Mouse (Mus musculus) kidney, embryonic 14.5 days (tissue): Measurements from ENCODE around the gene Tyro3. TPM values are rescaled to one million over a fixed set of nuclear protein-coding genes. Genes with fewer than 3 reads are reported as not detected.

Experiments
- ATAC-seq: fragments of 200-750 bp; cut with Nextera tagmentation; 2 replicates; pipeline ENCODE4 v1.8.0; 2017; ENCODE audit warnings: moderate number of reproducible peaks, mild to moderate bottlenecking, moderate TSS enrichment, moderate library complexity; ENCODE audit not compliant: low FRiP score, low TSS enrichment
- H3K27ac ChIP-seq: fragments of 300-500 bp; sonication (generic); 2 replicates; pipeline ENCODE4 v1.5.1; 2014; ENCODE audit warnings: low read depth, mild to moderate bottlenecking, low read length, moderate library complexity, mixed read lengths
- H3K27me3 ChIP-seq: fragments of 300-500 bp; sonication (generic); 2 replicates; pipeline ENCODE4 v1.6.1; 2014; ENCODE audit warnings: mild to moderate bottlenecking, low read length; ENCODE audit not compliant: control insufficient read depth, insufficient read depth
- H3K36me3 ChIP-seq: fragments of 300-500 bp; sonication (generic); 2 replicates; pipeline ENCODE4 v1.6.1; 2014; ENCODE audit warnings: low read length, mixed read lengths; ENCODE audit not compliant: control insufficient read depth, insufficient read depth
- H3K4me1 ChIP-seq: fragments of 300-500 bp; sonication (generic); 2 replicates; pipeline ENCODE4 v1.6.1; 2014; ENCODE audit warnings: low read length, mixed read lengths; ENCODE audit not compliant: control insufficient read depth, insufficient read depth
- H3K4me2 ChIP-seq: fragments of 300-500 bp; sonication (generic); replicated peaks from 2 replicates; pipeline ENCODE4 v1.6.1; 2014; ENCODE audit warnings: low read depth, mild to moderate bottlenecking, low read length
- H3K4me3 ChIP-seq: fragments of 300-500 bp; sonication (generic); 2 replicates; pipeline ENCODE4 v1.5.1; 2014; ENCODE audit warnings: mild to moderate bottlenecking, low read length
- H3K9ac ChIP-seq: fragments of 300-500 bp; sonication (generic); 2 replicates; pipeline ENCODE4 v1.6.1; 2014; ENCODE audit warnings: low read depth, mild to moderate bottlenecking, low read length, moderate library complexity
- H3K9me3 ChIP-seq: fragments of 300-500 bp; sonication (generic); 2 replicates; pipeline ENCODE4 v1.6.1; 2016; ENCODE audit warnings: low read length; ENCODE audit not compliant: control insufficient read depth
- WGBS: fragments of 180-500 bp; shearing (Covaris S2); extraction: QIAGEN DNeasy Blood & Tissue Kit; methylation state at CpG from one replicate; pipeline ENCODE4 v1.1.7; 2014; 5-methylcytosine and 5-hydroxymethylcytosine counted together
- polyA plus RNA-seq: library from polyadenylated mRNA; unstranded; fragments of >200 nt; fragmentation: Nextera tagmentation; extraction: Ambion mirVana; gene quantifications from 2 replicates; pipeline ENCODE4 v1.2.1, GENCODE M21; 2014

Gene Tyro3
- polyA plus RNA-seq, 1 experiment from 2014 or later = 13.8 TPM

GRCm38 (mm10) chr2:119811490-119812146 lies 14.1 kb downstream of the Tyro3 start:
- Histone ChIP-seq H3K4me2 (no peak overlapping the region), H3K9ac (no peak overlapping the region), H3K9me3 (no peaks in the 10 kb centered on the region), H3K36me3 (peaks cover 15% of the 10 kb centered on the region; the same call in 1 of the 2 replicates), H3K27me3 (no peaks in the 10 kb centered on the region), H3K4me3 (no peak overlapping the region), H3K27ac (no peak overlapping the region), H3K4me1 (0 out of 2 replicates have a peak, but pooled peaks cover 4% of the 10 kb centered on the region)
- no peak for ATAC-seq
- 84% methylated on average over 14 of the region's 14 CpGs for WGBS

- 44% methylated on average over 7 of the region's 7 CpGs for WGBS
- peaks cover 15% of the 10 kb centered on the region for H3K36me3 ChIP-seq
- no peak overlapping the region for H3K4me2 ChIP-seq
- H3K9ac ChIP-seq = no peak overlapping the region
- no peaks in the 10 kb centered on the region for H3K27me3 ChIP-seq
- H3K27ac ChIP-seq = no peak overlapping the region
- no peak overlapping the region for H3K4me3 ChIP-seq
- no peaks in the 10 kb centered on the region for H3K4me1 ChIP-seq
- no peak for ATAC-seq
- H3K9me3 ChIP-seq = no peaks in the 10 kb centered on the region
Measured at GRCm38 (mm10) chr2:119814376-119814933, 16.9 kb downstream of the Tyro3 start.

- WGBS = 96% methylated on average over 13 of the region's 13 CpGs
- Histone ChIP-seq H3K9me3 (no peaks in the 10 kb centered on the region), H3K4me2 (no peak overlapping the region), H3K36me3 (peaks cover 4% of the 10 kb centered on the region), H3K27me3 (no peaks in the 10 kb centered on the region), H3K4me1 (no peaks in the 10 kb centered on the region), H3K27ac (no peak overlapping the region), H3K9ac (no peak overlapping the region), H3K4me3 (no peak overlapping the region)
- ATAC-seq = no peak
Measured at GRCm38 (mm10) chr2:119816611-119817010, 19.1 kb downstream of the Tyro3 start.

GRCm38 (mm10) chr2:119817047-119817446 lies 19.5 kb downstream of the Tyro3 start:
- Histone ChIP-seq H3K9ac (no peak overlapping the region), H3K4me3 (no peak overlapping the region), H3K4me2 (no peak overlapping the region), H3K9me3 (no peaks in the 10 kb centered on the region), H3K27me3 (no peaks in the 10 kb centered on the region), H3K27ac (no peak overlapping the region), H3K4me1 (no peaks in the 10 kb centered on the region), H3K36me3 (peaks cover 4% of the 10 kb centered on the region)
- no peak for ATAC-seq
- 91% methylated on average over 5 of the region's 5 CpGs for WGBS

- 35% methylated on average over 9 of the region's 9 CpGs for WGBS
- no peaks in the 10 kb centered on the region for H3K4me1 ChIP-seq
- no peak overlapping the region for H3K9ac ChIP-seq
- no peaks in the 10 kb centered on the region for H3K9me3 ChIP-seq
- peaks cover 4% of the 10 kb centered on the region; the same call in 1 of the 2 replicates for H3K36me3 ChIP-seq
- no peak overlapping the region for H3K4me3 ChIP-seq
- H3K27me3 ChIP-seq = no peaks in the 10 kb centered on the region
- no peak for ATAC-seq
- H3K27ac ChIP-seq = no peak overlapping the region
- no peak overlapping the region for H3K4me2 ChIP-seq
Measured at GRCm38 (mm10) chr2:119818668-119819272, 21.2 kb downstream of the Tyro3 start.

GRCm38 (mm10) chr2:119821136-119821535 lies 23.6 kb downstream of the Tyro3 start:
- no peak overlapping the region for H3K4me2 ChIP-seq
- H3K4me1 ChIP-seq = no peaks in the 10 kb centered on the region
- H3K9ac ChIP-seq = no peak overlapping the region
- no peak overlapping the region for H3K4me3 ChIP-seq
- 74% methylated on average over 9 of the region's 9 CpGs for WGBS
- H3K36me3 ChIP-seq = peaks cover 4% of the 10 kb centered on the region; the same call in 1 of the 2 replicates
- no peak for ATAC-seq
- H3K27ac ChIP-seq = no peak overlapping the region
- H3K27me3 ChIP-seq = no peaks in the 10 kb centered on the region
- no peaks in the 10 kb centered on the region for H3K9me3 ChIP-seq

GRCm38 (mm10) chr2:119830579-119830978 lies 33.0 kb downstream of the Tyro3 start:
- no peaks in the 10 kb centered on the region for H3K36me3 ChIP-seq
- H3K4me2 ChIP-seq = no peak overlapping the region
- WGBS = 71% methylated on average over 2 of the region's 2 CpGs
- H3K27ac ChIP-seq = no peak overlapping the region
- H3K27me3 ChIP-seq = no peaks in the 10 kb centered on the region
- no peak overlapping the region for H3K4me3 ChIP-seq
- no peaks in the 10 kb centered on the region for H3K4me1 ChIP-seq
- no peak for ATAC-seq
- H3K9me3 ChIP-seq = no peaks in the 10 kb centered on the region
- H3K9ac ChIP-seq = no peak overlapping the region

GRCm38 (mm10) chr2:119834231-119834630 lies 36.7 kb downstream of the Tyro3 start:
- Histone ChIP-seq H3K4me3 (no peak overlapping the region), H3K9ac (no peak overlapping the region), H3K36me3 (no peaks in the 10 kb centered on the region), H3K4me2 (no peak overlapping the region), H3K27me3 (no peaks in the 10 kb centered on the region), H3K9me3 (no peaks in the 10 kb centered on the region), H3K4me1 (no peaks in the 10 kb centered on the region), H3K27ac (no peak overlapping the region)
- ATAC-seq = no peak
- WGBS = 85% methylated on average over 4 of the region's 4 CpGs

- WGBS = 88% methylated on average over 7 of the region's 7 CpGs
Measured at GRCm38 (mm10) chr2:119837616-119838015, 40.1 kb downstream of the Tyro3 start.

More at GRCm38 (mm10) chr2:119837616-119838015, 40.1 kb downstream of the Tyro3 start:
- H3K4me3 ChIP-seq = no peak overlapping the region
- no peaks in the 10 kb centered on the region for H3K4me1 ChIP-seq
- H3K9me3 ChIP-seq = no peaks in the 10 kb centered on the region
- no peaks in the 10 kb centered on the region for H3K27me3 ChIP-seq
- no peaks in the 10 kb centered on the region for H3K36me3 ChIP-seq
- H3K27ac ChIP-seq = no peak overlapping the region
- no peak overlapping the region for H3K4me2 ChIP-seq
- ATAC-seq = no peak
- H3K9ac ChIP-seq = no peak overlapping the region
